Mouse (Mus musculus): ENCODE results near the gene Mcrip1. TPM values are rescaled to one million over a fixed set of nuclear protein-coding genes. Genes with fewer than 3 reads are reported as not detected.
"Not testable (repeated sequence)": the region's sequence is repeated elsewhere in the genome, so short reads cannot be mapped to it uniquely, and the experiment has no call there.

Mcrip1 gene
- 242 and 245 TPM in 2 replicates for polyA plus RNA-seq (2015; fragmentation: Nextera tagmentation; extraction: Ambion mirVana)

DNA sequence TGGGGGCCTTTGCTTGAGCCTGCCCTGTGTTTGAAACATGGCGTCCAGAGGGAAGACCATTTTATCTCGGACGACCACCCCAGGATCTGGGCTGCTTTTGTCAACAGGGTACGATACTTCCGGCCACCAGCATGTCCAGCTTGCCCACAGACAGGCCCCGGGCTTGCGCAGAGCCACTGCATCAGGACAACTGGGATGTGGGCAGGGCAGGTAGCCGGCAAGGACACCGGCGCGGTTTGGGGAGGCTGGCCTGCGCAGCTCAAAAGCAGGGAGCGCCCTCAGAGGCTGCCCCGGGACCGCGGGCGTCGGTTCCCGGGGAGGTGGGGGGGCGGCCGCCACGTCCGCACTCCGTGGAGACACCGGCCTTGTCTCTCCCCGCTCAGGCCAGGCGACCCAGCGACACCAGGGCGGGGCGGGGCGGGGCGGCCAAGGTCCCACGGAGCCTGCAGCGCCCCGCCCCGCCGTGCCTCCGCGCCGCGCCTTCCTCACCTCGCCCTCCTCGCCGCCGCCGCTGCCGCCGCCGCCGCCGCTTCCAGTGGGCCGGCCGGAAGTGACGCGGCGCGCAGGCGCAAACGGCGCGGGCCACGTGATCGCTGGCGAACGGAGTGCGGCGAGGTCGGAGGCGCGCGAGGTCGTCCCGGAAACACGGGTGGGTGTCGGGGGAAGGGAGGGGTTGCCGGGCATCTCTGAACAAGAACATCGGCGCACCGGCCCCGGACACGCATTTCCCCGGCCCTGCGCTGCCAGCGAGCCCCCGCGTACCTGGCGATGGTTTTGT lies at the start of gene Mcrip1:
Gene Mcrip1 (minus strand): TSS at position 560 of the 778 bp plus-strand sequence.
- Histone ChIP-seq H3K27me3 (no peaks in the 10 kb centered on the region), H3K4me1 (peaks cover 26% of the 10 kb centered on the region), H3K4me3 (peak within 1 kb of the TSS; percentile 84), H3K9me3 (no peaks in the 10 kb centered on the region), H3K9ac (replicated peaks) (peak within 1 kb of the TSS; percentile 86), H3K4me2 (replicated peaks) (peak within 1 kb of the TSS; percentile 83), H3K27ac (replicated peaks) (peak within 1 kb of the TSS; percentile 71), H3K36me3 (peaks cover 10% of the 10 kb centered on the region)
- under 1% methylated on average over 75 of the region's 87 CpGs for WGBS
- peak; percentile 94 for ATAC-seq (replicated peaks)

DNA sequence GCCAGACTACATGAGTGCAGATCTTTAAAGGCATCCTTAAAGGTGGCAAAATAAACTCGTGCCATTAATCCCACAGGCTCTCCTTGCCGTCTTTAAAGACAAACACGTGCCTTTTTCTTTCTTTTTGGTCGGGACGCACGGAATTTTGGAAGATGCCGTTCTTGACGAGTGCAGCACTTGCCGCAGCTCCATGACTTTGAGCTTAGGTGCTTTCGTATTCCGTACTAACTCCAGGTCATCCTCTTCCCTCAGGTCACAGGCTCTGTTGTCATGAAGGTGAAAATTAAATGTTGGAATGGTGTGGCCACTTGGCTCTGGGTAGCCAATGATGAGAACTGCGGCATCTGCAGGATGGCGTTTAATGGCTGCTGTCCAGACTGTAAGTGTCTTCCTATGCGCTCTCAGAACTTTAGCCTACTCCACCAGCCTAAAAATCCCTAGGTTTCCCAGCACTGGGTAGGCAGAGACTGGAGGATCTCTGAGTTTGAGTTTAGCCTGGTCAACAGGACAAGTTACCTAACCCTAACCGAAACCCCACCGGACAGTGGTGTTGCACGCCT lies 49.5 kb upstream of the Mcrip1 start:
- Histone ChIP-seq H3K4me1 (peaks cover 31% of the 10 kb centered on the region), H3K36me3 (peaks cover 43% of the 10 kb centered on the region), H3K27ac (replicated peaks) (peak overlapping the region; percentile 90), H3K4me3 (peak overlapping the region; percentile 99), H3K9me3 (no peaks in the 10 kb centered on the region), H3K4me2 (replicated peaks) (peak overlapping the region; percentile 87), H3K9ac (replicated peaks) (peak overlapping the region; percentile 60), H3K27me3 (no peaks in the 10 kb centered on the region)
- ATAC-seq (replicated peaks) = peak; percentile 10; the same call in 1 of the 2 replicates
- 48% methylated on average over 17 of the region's 17 CpGs for WGBS

DNA sequence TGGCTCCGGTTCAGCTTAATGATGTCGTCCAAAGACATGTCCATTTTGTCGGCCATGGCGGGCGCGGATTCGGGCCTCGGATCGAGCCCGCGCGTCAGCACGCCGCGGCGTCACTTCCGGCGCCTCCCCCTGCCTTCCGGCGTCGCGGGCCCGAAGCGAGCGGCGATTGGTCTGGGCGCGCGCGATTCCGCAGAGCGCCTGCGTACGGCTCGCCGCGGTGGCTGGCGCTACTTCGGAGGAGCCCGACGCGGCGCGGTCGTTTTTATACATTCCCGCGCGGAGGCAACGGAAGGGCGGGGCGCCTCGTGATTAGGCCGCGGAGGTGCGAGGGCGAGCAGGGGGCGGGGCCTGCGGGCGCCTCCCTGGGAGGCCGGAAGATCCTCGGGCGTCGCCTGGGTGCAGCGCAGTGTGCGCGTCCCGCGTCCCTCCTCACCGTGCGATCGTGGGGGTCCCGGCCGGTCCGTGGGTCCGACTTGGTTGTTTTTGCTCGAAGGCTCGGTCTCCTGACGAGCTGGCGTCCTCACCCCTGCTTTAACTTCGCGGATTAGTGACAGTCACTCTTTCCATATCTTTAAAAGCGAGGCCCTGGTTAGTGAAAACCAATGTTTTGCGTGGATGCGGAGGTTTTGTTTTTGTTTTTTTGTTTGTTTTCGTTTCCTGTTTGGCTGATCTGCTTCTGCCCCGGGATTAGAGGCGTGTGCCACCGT lies 48.9 kb upstream of the Mcrip1 start, which contains the start of the genes Alyref and Anapc11:
Gene Alyref (minus strand): TSS at position 83 of the 707 bp plus-strand sequence.
Gene Anapc11 (plus strand): TSS at position 139 of the 707 bp plus-strand sequence.
- Histone ChIP-seq H3K4me1 (peaks cover 31% of the 10 kb centered on the region), H3K4me3 (peak within 1 kb of the TSS; percentile 99), H3K36me3 (peaks cover 44% of the 10 kb centered on the region), H3K9me3 (no peaks in the 10 kb centered on the region), H3K4me2 (replicated peaks) (peak within 1 kb of the TSS; percentile 87), H3K9ac (replicated peaks) (peak within 1 kb of the TSS; percentile 98), H3K27me3 (no peaks in the 10 kb centered on the region), H3K27ac (replicated peaks) (peak within 1 kb of the TSS; percentile 90)
- peak; percentile 98 for ATAC-seq (replicated peaks)
- under 1% methylated on average over 87 of the region's 88 CpGs for WGBS

DNA sequence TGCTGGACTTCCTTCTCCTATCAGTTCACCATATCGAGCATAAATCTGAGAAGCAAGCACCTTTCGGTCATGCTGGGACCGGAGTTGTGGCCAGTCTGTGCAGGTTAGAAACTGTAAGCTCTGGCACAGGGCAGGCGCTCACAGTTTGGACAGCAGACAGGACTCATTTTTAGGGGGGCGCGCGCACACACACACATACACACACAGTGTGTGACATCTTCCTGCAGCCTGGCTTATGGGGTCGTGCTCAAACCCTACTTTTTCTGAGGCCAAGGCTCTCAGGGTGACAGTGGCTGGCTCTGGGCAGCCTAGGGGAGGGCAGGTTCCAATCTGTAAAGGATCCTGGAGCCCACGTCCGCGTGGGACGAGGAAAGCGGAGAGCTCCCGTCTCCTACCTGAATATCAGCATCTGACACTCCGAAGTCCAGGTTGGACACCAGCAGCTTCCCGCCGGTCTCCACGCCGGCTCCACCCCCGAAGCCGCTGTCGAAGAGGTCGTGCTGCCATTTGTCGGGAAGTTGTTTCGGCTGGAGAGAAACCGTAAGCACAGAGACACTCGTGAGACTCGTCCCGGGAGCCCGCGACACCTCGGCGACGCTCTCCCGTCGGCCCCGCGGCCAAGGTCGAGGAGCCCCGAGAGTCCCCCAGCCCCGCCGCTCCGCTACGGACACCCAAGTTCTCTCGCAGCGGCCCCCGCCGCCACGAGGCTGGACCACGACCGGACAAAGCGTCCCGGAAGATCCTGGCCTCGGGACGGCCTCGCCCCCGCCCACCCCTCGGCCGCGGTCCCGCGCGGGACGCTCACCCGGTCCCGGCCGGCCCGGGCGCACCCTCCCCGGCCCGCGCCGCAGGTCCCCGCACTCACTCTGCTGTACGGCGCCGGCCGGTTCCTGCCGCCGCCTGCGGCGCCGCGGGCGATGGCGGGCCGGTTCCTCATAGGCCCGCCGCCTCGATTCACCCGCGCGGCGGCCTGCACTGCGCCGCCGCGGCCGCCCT lies 48.0 kb upstream of the Mcrip1 start:
- peak overlapping the region; percentile 99 for H3K4me3 ChIP-seq
- H3K4me1 ChIP-seq = peaks cover 31% of the 10 kb centered on the region
- WGBS = 3% methylated on average over 93 of the region's 99 CpGs
- H3K9me3 ChIP-seq = no peaks in the 10 kb centered on the region
- H3K4me2 ChIP-seq (replicated peaks) = peak overlapping the region; percentile 87
- peaks cover 45% of the 10 kb centered on the region for H3K36me3 ChIP-seq
- H3K27me3 ChIP-seq = no peaks in the 10 kb centered on the region
- H3K9ac ChIP-seq (replicated peaks) = peak overlapping the region; percentile 98
- peak overlapping the region; percentile 90 for H3K27ac ChIP-seq (replicated peaks)
- peak; percentile 67 for ATAC-seq (replicated peaks)

DNA sequence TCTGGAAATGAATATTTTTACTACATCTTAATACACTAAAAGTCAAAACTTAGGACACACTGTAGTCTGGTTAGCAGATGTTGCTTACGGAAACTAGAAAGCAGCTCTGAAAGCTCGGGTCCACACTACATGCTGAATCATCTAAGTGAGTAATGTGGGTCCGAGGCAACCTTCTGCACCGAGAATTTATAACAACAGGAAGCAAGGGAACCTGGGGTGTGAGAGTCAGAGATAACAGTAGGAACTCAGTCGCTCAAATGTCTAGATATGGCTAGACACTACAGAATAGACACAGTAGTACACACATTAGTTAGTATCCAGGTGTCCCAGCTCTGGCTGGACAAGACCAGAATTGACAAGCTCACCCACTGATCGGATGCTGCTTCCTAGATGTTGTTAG lies 39.0 kb upstream of the Mcrip1 start:
- Histone ChIP-seq H3K4me2 (replicated peaks) (no peak overlapping the region), H3K36me3 (peaks cover 90% of the 10 kb centered on the region), H3K9me3 (no peaks in the 10 kb centered on the region), H3K9ac (replicated peaks) (no peak overlapping the region), H3K4me1 (no peaks in the 10 kb centered on the region), H3K4me3 (no peak overlapping the region), H3K27ac (replicated peaks) (no peak overlapping the region), H3K27me3 (no peaks in the 10 kb centered on the region)
- no peak for ATAC-seq (replicated peaks)
- WGBS = 97% methylated on average over 6 of the region's 6 CpGs

DNA sequence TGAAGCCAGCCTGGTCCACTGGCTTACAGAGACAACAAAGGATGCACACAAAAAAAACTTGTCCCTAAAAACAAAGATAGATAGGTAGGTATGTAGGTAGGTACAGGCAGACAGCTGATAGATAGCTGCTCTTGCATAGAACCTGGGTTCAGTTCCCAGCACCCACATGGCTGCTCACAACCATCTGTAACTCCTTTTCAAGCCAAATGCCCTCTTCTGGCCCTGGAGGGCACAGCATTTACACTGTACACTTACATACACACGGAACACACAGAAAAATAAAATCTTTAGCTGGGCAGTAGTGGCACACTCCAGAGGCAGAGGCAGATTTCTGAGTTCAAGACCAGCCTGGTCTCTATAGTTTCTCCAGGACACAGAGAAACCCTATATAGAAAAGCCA lies 34.4 kb upstream of the Mcrip1 start:
- WGBS = 97% methylated on average over 1 of the region's 1 CpGs
- Histone ChIP-seq H3K36me3 (peaks cover 54% of the 10 kb centered on the region), H3K9me3 (no peaks in the 10 kb centered on the region), H3K9ac (replicated peaks) (no peak overlapping the region), H3K4me3 (no peak overlapping the region), H3K4me1 (peaks cover 28% of the 10 kb centered on the region), H3K27ac (replicated peaks) (no peak overlapping the region), H3K4me2 (replicated peaks) (no peak overlapping the region), H3K27me3 (no peaks in the 10 kb centered on the region)
- no peak for ATAC-seq (replicated peaks)

DNA sequence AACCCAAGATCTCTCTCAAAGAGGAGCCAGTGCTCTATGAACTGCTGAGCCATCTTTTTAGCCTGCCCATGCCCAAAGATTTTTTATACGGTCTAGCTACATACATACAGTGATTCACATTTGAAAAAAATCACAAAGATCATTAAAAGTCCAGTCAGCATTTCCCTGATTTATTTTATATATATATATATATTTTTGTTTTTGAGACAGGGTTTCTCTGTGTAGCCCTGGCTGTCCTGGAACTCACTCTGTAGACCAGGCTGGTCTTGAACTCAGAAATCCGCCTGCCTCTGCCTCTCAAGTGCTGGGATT lies 33.4 kb upstream of the Mcrip1 start:
- not testable (repeated sequence) for H3K9me3 ChIP-seq; H3K9ac ChIP-seq (replicated peaks); H3K27me3 ChIP-seq; H3K4me2 ChIP-seq (replicated peaks); ATAC-seq (replicated peaks); H3K27ac ChIP-seq (replicated peaks); H3K4me3 ChIP-seq
- Histone ChIP-seq H3K4me1 (peaks cover 30% of the 10 kb centered on the region), H3K36me3 (peaks cover 55% of the 10 kb centered on the region)
- 92% methylated on average over 2 of the region's 2 CpGs for WGBS

DNA sequence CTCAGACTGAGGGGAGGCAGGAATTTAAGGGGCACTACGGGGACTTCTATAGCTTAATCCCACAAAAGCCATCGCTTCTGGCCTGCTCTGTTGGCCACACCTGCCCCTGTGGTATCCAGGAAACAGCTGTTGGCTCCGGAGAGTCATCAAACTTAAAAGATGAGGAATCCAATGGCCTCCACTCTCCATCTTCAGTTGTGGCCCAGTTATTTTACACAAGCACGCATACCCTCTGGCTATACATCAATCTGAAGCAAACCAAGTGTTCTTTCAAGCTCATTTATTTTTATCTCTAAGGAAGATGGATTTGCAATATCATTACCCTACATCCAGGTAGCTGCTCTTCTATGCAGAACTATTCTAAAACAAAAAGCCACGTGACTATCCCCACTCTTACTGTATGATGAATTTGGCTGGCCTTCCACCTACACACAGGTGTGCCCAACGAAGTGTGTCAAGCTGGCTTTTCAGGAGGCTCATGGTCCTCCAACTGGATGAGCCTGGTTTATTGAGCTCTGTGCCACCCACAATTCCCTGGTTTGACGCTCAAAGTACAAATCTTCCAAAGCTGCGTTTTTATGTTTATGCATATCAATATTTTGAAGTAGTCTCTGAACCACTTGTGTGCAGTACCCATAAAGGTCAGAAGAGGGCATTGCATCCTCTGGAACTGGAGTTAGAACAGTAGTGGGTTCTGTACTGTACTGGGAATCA lies 32.9 kb upstream of the Mcrip1 start:
- peaks cover 55% of the 10 kb centered on the region for H3K36me3 ChIP-seq

DNA sequence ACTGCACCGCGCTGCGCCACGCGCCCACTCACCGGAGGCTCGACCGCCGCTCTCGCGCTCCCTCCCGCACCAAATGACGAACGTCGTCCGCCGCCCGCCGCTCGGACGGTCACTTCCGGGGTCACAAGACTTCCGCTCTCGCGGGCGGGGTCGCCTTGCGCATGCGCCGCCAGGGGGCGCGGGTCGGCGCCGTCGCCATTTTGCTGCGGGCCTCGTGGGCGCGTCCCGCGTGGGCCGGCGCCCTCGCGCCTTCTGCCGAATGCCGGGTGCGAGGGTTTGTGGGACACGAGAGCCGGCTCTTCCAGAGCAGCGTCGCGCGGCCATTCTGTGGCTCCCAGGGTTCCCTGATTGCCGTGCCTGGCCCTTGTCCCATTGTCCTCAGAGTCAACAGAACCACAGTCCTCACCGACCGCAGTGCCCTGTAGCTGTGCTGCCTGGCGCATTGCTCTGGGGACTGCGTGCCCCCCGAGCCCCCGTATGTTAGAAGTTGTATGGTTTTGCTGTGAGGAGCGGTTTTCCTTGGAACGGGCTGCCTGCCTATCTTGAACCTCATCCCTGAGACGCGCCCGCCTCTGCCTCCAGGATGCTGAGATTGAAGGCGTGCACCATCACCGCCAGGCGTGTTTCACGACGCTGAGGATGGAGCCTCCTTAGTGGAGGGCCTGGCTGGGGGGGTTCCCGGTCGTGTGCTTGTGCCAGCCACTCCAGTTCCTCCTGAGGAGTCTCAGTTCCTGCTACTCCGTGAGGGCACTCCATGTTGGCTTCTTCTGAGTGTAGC lies 32.2 kb upstream of the Mcrip1 start, which contains the start of gene Arhgdia:
Gene Arhgdia (minus strand): TSS at position 135 of the 778 bp plus-strand sequence.
- H3K4me3 ChIP-seq = peak within 1 kb of the TSS; percentile 86
- peaks cover 30% of the 10 kb centered on the region for H3K4me1 ChIP-seq
- WGBS = 5% methylated on average over 64 of the region's 75 CpGs
- peak within 1 kb of the TSS; percentile 84 for H3K9ac ChIP-seq (replicated peaks)
- peak within 1 kb of the TSS; percentile 96 for H3K27ac ChIP-seq (replicated peaks)
- no peaks in the 10 kb centered on the region for H3K9me3 ChIP-seq
- ATAC-seq (replicated peaks) = peak; percentile 68
- no peaks in the 10 kb centered on the region for H3K27me3 ChIP-seq
- peaks cover 51% of the 10 kb centered on the region for H3K36me3 ChIP-seq
- H3K4me2 ChIP-seq (replicated peaks) = peak within 1 kb of the TSS; percentile 88

More for the DNA sequence above, 32.9 kb upstream of the Mcrip1 start:
- Histone ChIP-seq H3K27me3 (no peaks in the 10 kb centered on the region), H3K9ac (replicated peaks) (peak overlapping the region; percentile 84), H3K4me3 (peak overlapping the region; percentile 86), H3K27ac (replicated peaks) (peak overlapping the region; percentile 96), H3K9me3 (no peaks in the 10 kb centered on the region), H3K4me1 (peaks cover 30% of the 10 kb centered on the region), H3K4me2 (replicated peaks) (peak overlapping the region; percentile 88)
- ATAC-seq (replicated peaks) = no peak; the same call in 1 of the 2 replicates
- 74% methylated on average over 8 of the region's 8 CpGs for WGBS

DNA sequence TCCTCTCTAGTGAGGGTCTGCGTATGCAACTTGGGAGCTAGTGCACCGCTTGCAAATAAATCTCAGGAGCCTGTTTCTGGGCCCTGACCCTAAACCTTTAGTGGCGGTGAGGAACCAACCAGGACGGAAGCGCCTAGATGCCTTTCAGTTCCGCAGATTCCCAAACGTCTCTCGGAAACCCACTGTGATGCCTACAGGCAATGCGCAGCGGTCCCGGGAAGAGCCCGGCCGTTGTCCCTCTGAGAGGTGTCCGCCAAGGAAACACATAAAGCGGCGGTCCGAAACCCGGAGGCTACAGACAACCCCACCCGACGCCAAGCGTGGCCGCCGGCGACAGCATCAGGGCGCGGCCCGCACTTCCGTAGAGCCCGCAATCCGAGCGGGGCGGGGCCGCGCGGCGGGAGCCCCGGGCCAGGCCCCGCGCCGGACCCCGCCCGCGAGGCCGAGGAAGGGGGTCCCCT lies 31.4 kb upstream of the Mcrip1 start:
- H3K27me3 ChIP-seq = no peaks in the 10 kb centered on the region
- WGBS = under 1% methylated on average over 35 of the region's 44 CpGs
- peak overlapping the region; percentile 84 for H3K9ac ChIP-seq (replicated peaks)
- peak; percentile 41; the same call in 1 of the 2 replicates for ATAC-seq (replicated peaks)
- H3K4me2 ChIP-seq (replicated peaks) = peak overlapping the region; percentile 88
- H3K27ac ChIP-seq (replicated peaks) = peak overlapping the region; percentile 96
- peaks cover 43% of the 10 kb centered on the region for H3K36me3 ChIP-seq
- peaks cover 30% of the 10 kb centered on the region for H3K4me1 ChIP-seq
- H3K9me3 ChIP-seq = no peaks in the 10 kb centered on the region
- H3K4me3 ChIP-seq = peak overlapping the region; percentile 86

Data from forebrain, embryonic 15.5 days (tissue).